In genomic region chr10:80270099-80270498, GRCm38 (mm10) we compare ENCODE assay signal across 11 mouse cellular contexts. TPM values are rescaled to one million over a fixed set of nuclear protein-coding genes. Genes with fewer than 3 reads are reported as not detected.
A peak's percentile ranks its signal among the peaks of the same experiment; 100 is the strongest.
DNase-seq lines count a peak whose midpoint lies in the region; ATAC-seq and TF ChIP-seq lines count a peak whose summit lies in the region.
"Had no signal": no experiment of that assay in that cellular context is flagged by ENCODE, and none has a peak within 500 bp of the region (broad histone marks: within the 10 kb centered on the region; RNA-seq: fewer than 3 reads in every experiment).

No protein-coding gene starts in this region.

- no peaks in the 10 kb centered on the region for H3K27me3 ChIP-seq in midbrain, embryonic 13.5 days
- H3K27me3 ChIP-seq in midbrain, embryonic 11.5 days (ENCODE audit: control insufficient read depth, insufficient read depth, low read length) = no peaks in the 10 kb centered on the region
- H3K27me3 ChIP-seq in liver, embryonic 11.5 days (replicated peaks; ENCODE audit: control insufficient read depth, insufficient read depth, low read length) = no peaks in the 10 kb centered on the region
- H3K27me3 ChIP-seq in stomach, postnatal 0 days (ENCODE audit: control insufficient read depth, insufficient read depth, low read length) = no peaks in the 10 kb centered on the region
- H3K27me3 ChIP-seq: embryonic facial prominence, embryonic 15.5 days had no signal

- intact Hi-C loops in gastrocnemius, adult 2 months (cut with DNase I) = no loop called here
- intact Hi-C loops in left cerebral cortex, postnatal 14 days (cut with DNase I) = no loop called here
- intact Hi-C loops in left cerebral cortex, postnatal 10 days (cut with DNase I) = no loop called here

- TF ChIP-seq EP300 in stomach, postnatal 0 days (optimal IDR thresholded peaks at IDR 0.05) = no peak

- peak overlapping the region; percentile 53 for H3K27ac ChIP-seq in gastrocnemius, adult 2 months
- H3K27ac ChIP-seq in midbrain, embryonic 13.5 days = 0 out of 2 replicates have a peak overlapping the region, but pooled peaks have one; percentile 30
- H3K27ac ChIP-seq in midbrain, embryonic 11.5 days (ENCODE audit: low read depth, low read length) = no peak overlapping the region
- H3K27ac ChIP-seq in liver, embryonic 11.5 days (ENCODE audit: low read depth, low read length) = peak overlapping the region; percentile 88
- H3K27ac ChIP-seq in stomach, postnatal 0 days (replicated peaks) = no peak overlapping the region
- H3K27ac ChIP-seq: embryonic facial prominence, embryonic 15.5 days had no signal

- ATAC-seq in midbrain, embryonic 13.5 days = no peak
- ATAC-seq in midbrain, embryonic 11.5 days (ENCODE audit: low FRiP score) = no peak
- ATAC-seq in liver, embryonic 11.5 days (replicated peaks; ENCODE audit: low FRiP score) = 0 out of 2 replicates have a peak, but pooled peaks have one; percentile 35
- no peak for ATAC-seq in stomach, postnatal 0 days (ENCODE audit: low FRiP score, low TSS enrichment)

- H3K9me3 ChIP-seq in midbrain, embryonic 13.5 days = no peaks in the 10 kb centered on the region
- no peaks in the 10 kb centered on the region for H3K9me3 ChIP-seq in midbrain, embryonic 11.5 days (ENCODE audit: control insufficient read depth, low read length)
- no peaks in the 10 kb centered on the region for H3K9me3 ChIP-seq in liver, embryonic 11.5 days (ENCODE audit: control insufficient read depth, low read length)
- H3K9me3 ChIP-seq in stomach, postnatal 0 days (ENCODE audit: control insufficient read depth, low read length) = no peaks in the 10 kb centered on the region
- H3K9me3 ChIP-seq: embryonic facial prominence, embryonic 15.5 days had no signal

- H3K9ac ChIP-seq in midbrain, embryonic 13.5 days (replicated peaks) = peak overlapping the region; percentile 53
- no peak overlapping the region for H3K9ac ChIP-seq in midbrain, embryonic 11.5 days (ENCODE audit: low read length)
- H3K9ac ChIP-seq in liver, embryonic 11.5 days (ENCODE audit: low read depth, low read length) = peak overlapping the region; percentile 53
- H3K9ac ChIP-seq in stomach, postnatal 0 days (ENCODE audit: low read length) = 0 out of 2 replicates have a peak overlapping the region, but pooled peaks have one; percentile 35

- peaks cover 68% of the 10 kb centered on the region for H3K4me1 ChIP-seq in midbrain, embryonic 13.5 days (replicated peaks)
- peaks cover 35% of the 10 kb centered on the region for H3K4me1 ChIP-seq in midbrain, embryonic 11.5 days (ENCODE audit: control insufficient read depth, insufficient read depth, low read length)
- peaks cover 68% of the 10 kb centered on the region for H3K4me1 ChIP-seq in liver, embryonic 11.5 days (replicated peaks; ENCODE audit: control insufficient read depth, insufficient read depth, low read length)
- peaks cover 11% of the 10 kb centered on the region; the same call in 1 of the 2 replicates for H3K4me1 ChIP-seq in stomach, postnatal 0 days (replicated peaks; ENCODE audit: control insufficient read depth, insufficient read depth)

- TF ChIP-seq CTCF in gastrocnemius, adult 2 months (IDR thresholded peaks at IDR 0.05) = no peak
- TF ChIP-seq CTCF in stomach, postnatal 0 days (IDR thresholded peaks at IDR 0.05; ENCODE audit: low read depth) = no peak

- peak overlapping the region; percentile 20 for H3K4me3 ChIP-seq in gastrocnemius, adult 2 months
- no peak overlapping the region for H3K4me3 ChIP-seq in midbrain, embryonic 13.5 days (replicated peaks)
- no peak overlapping the region for H3K4me3 ChIP-seq in midbrain, embryonic 11.5 days (ENCODE audit: low read depth, low read length)
- H3K4me3 ChIP-seq in liver, embryonic 11.5 days (ENCODE audit: low read depth, low read length) = peak overlapping the region; percentile 16; the same call in 1 of the 2 replicates
- no peak overlapping the region for H3K4me3 ChIP-seq in stomach, postnatal 0 days (ENCODE audit: low read depth, low read length)
- H3K4me3 ChIP-seq: embryonic facial prominence, embryonic 15.5 days had no signal

- 100% methylated on average over 2 of the region's 2 CpGs for WGBS in midbrain, embryonic 13.5 days
- 98% methylated on average over 2 of the region's 2 CpGs for WGBS in midbrain, embryonic 11.5 days
- WGBS in liver, embryonic 11.5 days = 65% methylated on average over 2 of the region's 2 CpGs
- WGBS in stomach, postnatal 0 days = 96% methylated on average over 2 of the region's 2 CpGs

- no peak for DNase-seq in gastrocnemius, adult 2 months
- no peak for DNase-seq in gastrocnemius, adult 8-10 months (ENCODE audit: low spot score in 2 of 2)
- DNase-seq in midbrain, embryonic 11.5 days (ENCODE audit: low spot score, missing footprints) = no peak
- no peak for DNase-seq in liver, embryonic 11.5 days (ENCODE audit: low spot score)
- DNase-seq in stomach, postnatal 0 days (ENCODE audit: low spot score) = no peak
- no peak for DNase-seq in left cerebral cortex, postnatal 14 days (ENCODE audit: low spot score in 2 of 2)
- DNase-seq in left cerebral cortex, postnatal 10 days (ENCODE audit: extremely low spot score in 1 of 2, low spot score in 2 of 2) = no peak
- DNase-seq: layer of hippocampus, adult 9-11 months; lung, postnatal 36 days had no signal

- H3K4me2 ChIP-seq in midbrain, embryonic 13.5 days (replicated peaks) = no peak overlapping the region
- no peak overlapping the region for H3K4me2 ChIP-seq in midbrain, embryonic 11.5 days
- peak overlapping the region; percentile 58 for H3K4me2 ChIP-seq in liver, embryonic 11.5 days
- no peak overlapping the region for H3K4me2 ChIP-seq in stomach, postnatal 0 days (replicated peaks; ENCODE audit: low read depth)
- H3K4me2 ChIP-seq: embryonic facial prominence, embryonic 15.5 days had no signal

- H3K36me3 ChIP-seq in midbrain, embryonic 13.5 days = peaks cover 29% of the 10 kb centered on the region
- peaks cover 8% of the 10 kb centered on the region for H3K36me3 ChIP-seq in midbrain, embryonic 11.5 days (ENCODE audit: control insufficient read depth, insufficient read depth, low read length)
- H3K36me3 ChIP-seq in liver, embryonic 11.5 days (ENCODE audit: control insufficient read depth, insufficient read depth, low read length) = peaks cover 21% of the 10 kb centered on the region
- H3K36me3 ChIP-seq in stomach, postnatal 0 days (ENCODE audit: control insufficient read depth, insufficient read depth, low read length) = peaks cover 6% of the 10 kb centered on the region

RNA-seq across cellular contexts. Expression of gene Dazap1, which starts 8.8 kb away (rescaled TPM):
- 10 to 100 TPM; 34.2 to 38.4 TPM for total RNA-seq in gastrocnemius, adult 2 months (2021)
- total RNA-seq in gastrocnemius, adult 8-10 months (2022) = 10 to 100 TPM; 31.8 to 38.5 (median 34.6) TPM
- polyA plus RNA-seq in midbrain, embryonic 13.5 days (2015; fragmentation: Nextera tagmentation; extraction: Ambion mirVana) = 62.9 and 66.1 TPM in 2 replicates
- polyA plus RNA-seq in midbrain, embryonic 11.5 days (2014; fragmentation: Nextera tagmentation; extraction: Ambion mirVana) = 37.8 and 42.6 TPM in 2 replicates
- 49.2 and 55.0 TPM in 2 replicates for polyA plus RNA-seq in liver, embryonic 11.5 days (2014; fragmentation: Nextera tagmentation; extraction: Ambion mirVana)
- 27.4 and 28.4 TPM in 2 replicates for polyA plus RNA-seq in stomach, postnatal 0 days (2015; fragmentation: Nextera tagmentation; extraction: Ambion mirVana)
- total RNA-seq in left cerebral cortex, postnatal 14 days (2021) = 10 to 100 TPM; 84.3 to 84.9 TPM
- 10 to 100 TPM; 95.2 to 98.6 TPM for total RNA-seq in left cerebral cortex, postnatal 10 days (2021)

RNA-seq across cellular contexts. Expression of gene Gamt, which starts 9.3 kb away (rescaled TPM):
- total RNA-seq in gastrocnemius, adult 2 months (2021) = 10 to 100 TPM; 14.0 to 28.5 TPM
- 10 to 100 TPM; 19.5 to 33.6 (median 33.4) TPM for total RNA-seq in gastrocnemius, adult 8-10 months (2022)
- polyA plus RNA-seq in midbrain, embryonic 13.5 days (2015; fragmentation: Nextera tagmentation; extraction: Ambion mirVana) = 20.9 and 22.3 TPM in 2 replicates
- 24.6 and 28.9 TPM in 2 replicates for polyA plus RNA-seq in midbrain, embryonic 11.5 days (2014; fragmentation: Nextera tagmentation; extraction: Ambion mirVana)
- 49.0 and 49.7 TPM in 2 replicates for polyA plus RNA-seq in liver, embryonic 11.5 days (2014; fragmentation: Nextera tagmentation; extraction: Ambion mirVana)
- 16.3 and 17.4 TPM in 2 replicates for polyA plus RNA-seq in stomach, postnatal 0 days (2015; fragmentation: Nextera tagmentation; extraction: Ambion mirVana)
- total RNA-seq in left cerebral cortex, postnatal 14 days (2021) = 10 to 100 TPM; 20.7 to 29.7 TPM
- 10 to 100 TPM; 25.9 to 26.0 TPM for total RNA-seq in left cerebral cortex, postnatal 10 days (2021)

RNA-seq across cellular contexts. Expression of gene Ndufs7, which starts 21.2 kb away (rescaled TPM):
- 100 to 1,000 TPM; 496 to 663 TPM for total RNA-seq in gastrocnemius, adult 2 months (2021)
- total RNA-seq in gastrocnemius, adult 8-10 months (2022) = 100 to 1,000 TPM; 576 to 623 (median 605) TPM
- polyA plus RNA-seq in midbrain, embryonic 13.5 days (2015; fragmentation: Nextera tagmentation; extraction: Ambion mirVana) = 244 and 265 TPM in 2 replicates
- 209 and 229 TPM in 2 replicates for polyA plus RNA-seq in midbrain, embryonic 11.5 days (2014; fragmentation: Nextera tagmentation; extraction: Ambion mirVana)
- 401 and 427 TPM in 2 replicates for polyA plus RNA-seq in liver, embryonic 11.5 days (2014; fragmentation: Nextera tagmentation; extraction: Ambion mirVana)
- polyA plus RNA-seq in stomach, postnatal 0 days (2015; fragmentation: Nextera tagmentation; extraction: Ambion mirVana) = 400 and 403 TPM in 2 replicates
- 100 to 1,000 TPM; 171 to 187 TPM for total RNA-seq in left cerebral cortex, postnatal 14 days (2021)
- total RNA-seq in left cerebral cortex, postnatal 10 days (2021) = 100 to 1,000 TPM; 142 to 161 TPM

RNA-seq across cellular contexts. Expression of gene Rps15, which starts 22.2 kb away (rescaled TPM):
- total RNA-seq in gastrocnemius, adult 2 months (2021) = 100 to 1,000 TPM; 634 to 773 TPM
- 100 to 1,000 TPM; 626 to 776 (median 688) TPM for total RNA-seq in gastrocnemius, adult 8-10 months (2022)
- 631 and 653 TPM in 2 replicates for polyA plus RNA-seq in midbrain, embryonic 13.5 days (2015; fragmentation: Nextera tagmentation; extraction: Ambion mirVana)
- 752 and 845 TPM in 2 replicates for polyA plus RNA-seq in midbrain, embryonic 11.5 days (2014; fragmentation: Nextera tagmentation; extraction: Ambion mirVana)
- 1,270 and 1,408 TPM in 2 replicates for polyA plus RNA-seq in liver, embryonic 11.5 days (2014; fragmentation: Nextera tagmentation; extraction: Ambion mirVana)
- 766 and 821 TPM in 2 replicates for polyA plus RNA-seq in stomach, postnatal 0 days (2015; fragmentation: Nextera tagmentation; extraction: Ambion mirVana)
- 100 to 1,000 TPM; 743 to 795 TPM for total RNA-seq in left cerebral cortex, postnatal 14 days (2021)
- 100 to 1,000 TPM; 784 to 803 TPM for total RNA-seq in left cerebral cortex, postnatal 10 days (2021)

RNA-seq across cellular contexts. Expression of gene Apc2, which starts 25.7 kb away (rescaled TPM):
- under 1 TPM; 0.20 to 0.77 TPM for total RNA-seq in gastrocnemius, adult 2 months (2021)
- total RNA-seq in gastrocnemius, adult 8-10 months (2022) = under 1 TPM; 0.24 to 0.54 (median 0.31) TPM
- polyA plus RNA-seq in midbrain, embryonic 13.5 days (2015; fragmentation: Nextera tagmentation; extraction: Ambion mirVana) = 182 and 209 TPM in 2 replicates
- 63.4 and 66.5 TPM in 2 replicates for polyA plus RNA-seq in midbrain, embryonic 11.5 days (2014; fragmentation: Nextera tagmentation; extraction: Ambion mirVana)
- polyA plus RNA-seq in liver, embryonic 11.5 days (2014; fragmentation: Nextera tagmentation; extraction: Ambion mirVana) = 0.30 and 0.45 TPM in 2 replicates
- polyA plus RNA-seq in stomach, postnatal 0 days (2015; fragmentation: Nextera tagmentation; extraction: Ambion mirVana) = 1.2 and 1.3 TPM in 2 replicates
- total RNA-seq in left cerebral cortex, postnatal 14 days (2021) = 100 to 1,000 TPM; 131 to 139 TPM
- total RNA-seq in left cerebral cortex, postnatal 10 days (2021) = 100 to 1,000 TPM; 175 to 194 TPM

Comparison
In these comparisons a context has a peak if more than half of its experiments do, and no peak if none do; other contexts are left out.
1. H3K27ac ChIP-seq: peak in gastrocnemius, adult 2 months (single experiment), midbrain, embryonic 13.5 days (single experiment) and liver, embryonic 11.5 days (single experiment); none in midbrain, embryonic 11.5 days (single experiment) and stomach, postnatal 0 days (single experiment).
2. H3K4me3 ChIP-seq: peak in gastrocnemius, adult 2 months (single experiment) and liver, embryonic 11.5 days (single experiment); none in midbrain, embryonic 13.5 days (single experiment), midbrain, embryonic 11.5 days (single experiment) and stomach, postnatal 0 days (single experiment).